Mouse (Mus musculus): Measurements from ENCODE around the gene Krt17. TPM values are rescaled to one million over a fixed set of nuclear protein-coding genes. Genes with fewer than 3 reads are reported as not detected.

Krt17 gene
- 34.7 and 41.4 TPM in 2 replicates for polyA plus RNA-seq (2012; rRNA removed; ENCODE audit: low replicate concordance)

DNA sequence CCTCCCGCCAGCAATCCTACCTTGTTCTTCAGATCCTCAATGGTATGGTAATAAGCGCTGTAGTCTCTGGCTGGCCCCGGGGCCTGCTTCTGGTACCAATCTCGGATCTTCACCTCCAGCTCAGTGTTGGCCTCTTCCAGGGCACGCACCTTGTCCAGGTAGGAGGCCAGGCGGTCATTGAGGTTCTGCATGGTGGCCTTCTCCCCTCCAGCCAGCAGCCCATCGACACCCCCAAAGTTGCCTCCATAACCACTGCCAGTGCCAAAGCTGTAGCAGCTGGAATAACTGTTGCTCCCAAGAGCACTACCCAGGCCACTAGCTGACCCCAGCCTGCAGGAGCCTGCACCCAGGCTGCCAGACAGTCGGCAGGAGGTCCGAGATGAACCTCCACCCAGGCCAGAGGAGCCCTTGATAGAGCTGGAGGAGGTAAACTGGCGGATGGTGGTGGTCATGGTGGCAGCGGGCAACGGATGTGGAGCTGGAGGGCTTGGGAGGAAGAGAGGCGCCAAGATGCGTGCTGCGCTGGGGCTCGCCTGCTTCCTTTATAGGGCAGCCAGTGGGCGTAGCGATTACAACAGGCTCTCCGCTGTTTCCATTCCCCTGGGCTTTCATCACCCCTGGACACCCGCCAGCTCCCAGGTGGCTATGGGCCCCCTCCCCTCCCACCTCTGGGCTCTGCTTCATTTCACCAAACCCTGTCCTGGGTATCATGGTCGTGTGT lies at the start of gene Krt17:
Gene Krt17 (minus strand): TSS at position 516 of the 721 bp plus-strand sequence.

DNA sequence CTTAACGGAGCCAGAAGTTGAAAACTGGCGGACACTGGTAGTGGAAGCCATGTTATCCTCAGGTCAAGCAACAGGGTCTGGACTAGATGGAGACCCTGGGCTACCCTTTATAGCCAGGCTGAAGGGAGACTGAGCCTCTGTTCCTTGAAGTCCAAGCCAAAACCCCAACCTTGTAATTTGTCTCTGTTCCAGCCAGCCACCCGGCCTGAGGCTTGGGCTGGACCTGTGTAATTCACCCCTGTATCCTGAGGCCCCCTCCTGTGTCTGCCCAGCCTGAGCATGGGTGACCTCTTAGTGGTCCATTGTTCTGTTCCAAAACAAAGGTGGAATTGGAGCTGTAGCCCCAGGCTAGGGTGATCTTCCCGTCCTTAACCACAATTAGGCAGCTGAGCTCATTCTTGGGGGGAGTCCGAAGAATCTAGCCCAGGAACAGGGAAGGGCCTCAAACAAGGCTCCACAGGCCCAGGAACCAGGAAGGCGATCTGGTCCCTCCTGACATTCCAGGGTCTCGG lies 9.0 kb upstream of the Krt17 start, which contains the start of gene Krt42:
Gene Krt42 (minus strand): TSS at position 51 of the 512 bp plus-strand sequence.

DNA sequence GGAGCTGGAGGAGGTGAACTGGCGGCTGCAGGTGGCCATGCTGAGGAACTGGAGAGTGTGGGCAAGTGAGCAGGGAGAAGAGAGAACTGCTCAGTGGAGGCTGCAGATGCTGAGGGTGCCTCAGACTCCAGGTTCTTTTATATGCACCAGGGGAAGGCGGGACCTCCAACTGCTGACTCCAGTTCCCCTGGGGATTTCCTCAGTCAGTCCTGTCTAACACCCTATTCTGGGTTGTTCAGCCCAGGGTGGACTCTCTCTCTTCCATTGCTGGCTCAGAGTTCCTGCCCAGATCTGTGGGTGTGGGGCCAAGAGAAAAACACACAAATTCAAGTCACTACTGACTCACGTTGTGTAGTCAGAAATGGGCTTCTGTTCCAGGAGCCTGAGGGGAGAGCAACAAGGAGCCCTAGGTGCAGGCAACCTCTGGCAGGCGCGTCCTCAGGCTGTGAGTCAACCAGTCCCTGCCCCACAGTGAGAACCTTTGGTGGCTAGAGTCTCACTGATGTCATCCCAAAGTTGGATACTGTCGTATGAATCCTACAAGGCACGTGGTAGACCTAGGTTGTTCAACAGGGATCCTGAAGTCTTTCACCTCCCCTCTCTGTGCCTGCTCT lies 11.9 kb downstream of the Krt17 start, which contains the start of gene Krt16:
Gene Krt16 (minus strand): TSS at position 51 of the 614 bp plus-strand sequence.

DNA sequence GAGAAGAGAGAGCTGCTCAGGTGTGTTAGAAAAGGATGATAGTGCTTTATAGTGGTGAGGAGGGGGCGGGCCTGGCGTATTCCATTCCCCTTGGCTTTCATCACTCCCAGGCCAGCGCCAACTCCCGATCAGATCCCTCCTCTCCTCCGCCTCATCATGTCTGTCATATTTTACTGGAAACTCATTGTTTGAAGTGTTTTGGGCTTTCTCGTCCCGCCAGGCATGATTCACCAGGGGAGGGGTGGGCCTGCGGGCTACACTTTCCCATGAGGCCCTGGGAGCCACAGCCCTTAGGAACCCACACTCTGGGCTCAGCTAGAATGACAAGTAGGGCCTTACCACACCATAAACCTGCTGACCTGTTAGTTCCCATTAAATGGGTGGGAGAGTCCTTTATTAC lies 53.3 kb downstream of the Krt17 start, which contains the start of gene Krt14:
Gene Krt14 (minus strand): TSS at position 51 of the 400 bp plus-strand sequence.

Other genes with a start within 250 kb of the Krt17 start
- gene Krt33a, start 244.8 kb downstream of the Krt17 start, polyA plus RNA-seq (2012; rRNA removed; ENCODE audit: low replicate concordance), result not detected in 2 replicates
- gene Krt33b, start 231.2 kb downstream of the Krt17 start, polyA plus RNA-seq (2012; rRNA removed; ENCODE audit: low replicate concordance), result not detected in 2 replicates
- not detected in 2 replicates for gene Krt34, start 219.5 kb downstream of the Krt17 start, polyA plus RNA-seq (2012; rRNA removed; ENCODE audit: low replicate concordance)
- gene Krt31, start 210.5 kb downstream of the Krt17 start, polyA plus RNA-seq (2012; rRNA removed; ENCODE audit: low replicate concordance), result 0.08 and 0.16 TPM in 2 replicates
- gene Krt32, start 172.8 kb downstream of the Krt17 start, polyA plus RNA-seq (2012; rRNA removed; ENCODE audit: low replicate concordance), result 0.63 TPM in 1 of 2 replicates, not detected in the other
- 0.07 TPM in 1 of 2 replicates, not detected in the other for gene Krt35, start 164.8 kb downstream of the Krt17 start, polyA plus RNA-seq (2012; rRNA removed; ENCODE audit: low replicate concordance)
- 5.7 and 5.8 TPM in 2 replicates for gene Krt36, start 155.4 kb downstream of the Krt17 start, polyA plus RNA-seq (2012; rRNA removed; ENCODE audit: low replicate concordance)
- gene Krt13, start 139.5 kb downstream of the Krt17 start, polyA plus RNA-seq (2012; rRNA removed; ENCODE audit: low replicate concordance), result not detected in 2 replicates
- gene Krt15, start 125.1 kb downstream of the Krt17 start, polyA plus RNA-seq (2012; rRNA removed; ENCODE audit: low replicate concordance), result 5.5 and 33.6 TPM in 2 replicates
- gene Krt19, start 112.4 kb downstream of the Krt17 start, polyA plus RNA-seq (2012; rRNA removed; ENCODE audit: low replicate concordance), result 521 and 718 TPM in 2 replicates
- not detected in 2 replicates for gene Krt9, start 67.8 kb downstream of the Krt17 start, polyA plus RNA-seq (2012; rRNA removed; ENCODE audit: low replicate concordance)
- gene Krt14, start 53.5 kb downstream of the Krt17 start, polyA plus RNA-seq (2012; rRNA removed; ENCODE audit: low replicate concordance), result 52.1 and 78.7 TPM in 2 replicates
- not detected in 2 replicates for gene Krt16, start 12.1 kb downstream of the Krt17 start, polyA plus RNA-seq (2012; rRNA removed; ENCODE audit: low replicate concordance)
- 0.07 and 0.12 TPM in 2 replicates for gene Krt42, start 8.8 kb upstream of the Krt17 start, polyA plus RNA-seq (2012; rRNA removed; ENCODE audit: low replicate concordance)
- gene Eif1, start 58.9 kb upstream of the Krt17 start, polyA plus RNA-seq (2012; rRNA removed; ENCODE audit: low replicate concordance), result 105 and 139 TPM in 2 replicates
- not detected in 2 replicates for gene Gast, start 73.4 kb upstream of the Krt17 start, polyA plus RNA-seq (2012; rRNA removed; ENCODE audit: low replicate concordance)
- 11.5 and 15.2 TPM in 2 replicates for gene Hap1, start 95.1 kb upstream of the Krt17 start, polyA plus RNA-seq (2012; rRNA removed; ENCODE audit: low replicate concordance)
- gene Jup, start 136.7 kb upstream of the Krt17 start, polyA plus RNA-seq (2012; rRNA removed; ENCODE audit: low replicate concordance), result 197 and 231 TPM in 2 replicates
- 22.4 and 40.4 TPM in 2 replicates for gene P3h4, start 153.8 kb upstream of the Krt17 start, polyA plus RNA-seq (2012; rRNA removed; ENCODE audit: low replicate concordance)
- 45.8 and 58.9 TPM in 2 replicates for gene Fkbp10, start 154.7 kb upstream of the Krt17 start, polyA plus RNA-seq (2012; rRNA removed; ENCODE audit: low replicate concordance)
- 30.1 and 47.6 TPM in 2 replicates for gene Nt5c3b, start 180.8 kb upstream of the Krt17 start, polyA plus RNA-seq (2012; rRNA removed; ENCODE audit: low replicate concordance)
- gene Klhl10, start 180.9 kb upstream of the Krt17 start, polyA plus RNA-seq (2012; rRNA removed; ENCODE audit: low replicate concordance), result 0.27 and 0.57 TPM in 2 replicates
- 3.1 and 5.7 TPM in 2 replicates for gene Klhl11, start 211.7 kb upstream of the Krt17 start, polyA plus RNA-seq (2012; rRNA removed; ENCODE audit: low replicate concordance)